Mouse (Mus musculus) small intestine, adult 2 months (tissue): ENCODE measurements at regions not wholly inside any gene's neighbourhood (a gene's known extent, or its start where the extent isn't known, plus 50 kb on each side); places are given as distances from the start of the nearest gene placed in this dataset.

Source experiments
- H3K27ac ChIP-seq: fragments of 200-500 bp; 2 replicates; pipeline ENCODE4 v1.5.1; 2012; ENCODE audit warnings: low read depth, low read length, control low read depth, inconsistent platforms; ENCODE audit not compliant: insufficient read depth
- H3K27me3 ChIP-seq: fragments of 200-500 bp; 2 replicates; pipeline ENCODE4 v1.6.1; 2012; ENCODE audit warnings: mild to moderate bottlenecking, moderate library complexity, low read length, inconsistent platforms; ENCODE audit not compliant: control insufficient read depth, insufficient read depth
- H3K36me3 ChIP-seq: fragments of 200-500 bp; 2 replicates; pipeline ENCODE4 v1.6.1; 2012; ENCODE audit warnings: mild to moderate bottlenecking, low read length, control low read depth, inconsistent platforms; ENCODE audit not compliant: control insufficient read depth, insufficient read depth
- H3K4me1 ChIP-seq: fragments of 200-500 bp; 2 replicates; pipeline ENCODE4 v1.6.1; 2012; ENCODE audit warnings: low read length, inconsistent platforms, mixed read lengths; ENCODE audit not compliant: control insufficient read depth, insufficient read depth, insufficient read length
- H3K4me3 ChIP-seq: fragments of 200-500 bp; 2 replicates; pipeline ENCODE4 v1.5.1; 2012; ENCODE audit warnings: low read depth, mild to moderate bottlenecking, control low read depth, inconsistent platforms, low read length, moderate library complexity
- CTCF ChIP-seq: fragments of 200-500 bp; IDR thresholded peaks from 2 replicates; pipeline ENCODE4 v1.5.1; 2012; ENCODE audit warnings: low read depth, mild to moderate bottlenecking, control low read depth, inconsistent platforms, low read length, moderate library complexity, mixed read lengths; ENCODE audit not compliant: insufficient replicate concordance, insufficient read length; ENCODE audit errors: extremely low read depth
- POLR2A ChIP-seq: fragments of 200-500 bp; IDR thresholded peaks from 2 replicates; pipeline ENCODE4 v1.6.1; 2012; ENCODE audit warnings: low read depth, mild to moderate bottlenecking, control low read depth, inconsistent platforms, low read length, moderate library complexity
- WGBS: fragments of 180-500 bp; shearing (Covaris S2); methylation state at CpG from one replicate; pipeline ENCODE4 v1.1.7; 2018; 5-methylcytosine and 5-hydroxymethylcytosine counted together

GRCm38 (mm10) chr7:133441169-133441568 is 160.8 kb downstream of the Tex36 start:
- TF ChIP-seq CTCF (no peak), POLR2A (no peak)
- 73% methylated on average over 6 of the region's 6 CpGs for WGBS
- Histone ChIP-seq H3K4me3 (no peak overlapping the region), H3K27me3 (no peaks in the 10 kb centered on the region), H3K27ac (no peak overlapping the region), H3K36me3 (no peaks in the 10 kb centered on the region), H3K4me1 (no peaks in the 10 kb centered on the region)

GRCm38 (mm10) chr7:133440711-133441110 is 161.2 kb downstream of the Tex36 start:
- Histone ChIP-seq H3K27ac (no peak overlapping the region), H3K27me3 (no peaks in the 10 kb centered on the region), H3K4me1 (no peaks in the 10 kb centered on the region), H3K36me3 (no peaks in the 10 kb centered on the region), H3K4me3 (no peak overlapping the region)
- 69% methylated on average over 12 of the region's 12 CpGs for WGBS
- TF ChIP-seq POLR2A (no peak), CTCF (no peak)

GRCm38 (mm10) chr7:133440086-133440485 is 161.9 kb downstream of the Tex36 start:
- Histone ChIP-seq H3K36me3 (no peaks in the 10 kb centered on the region), H3K4me1 (no peaks in the 10 kb centered on the region), H3K27me3 (no peaks in the 10 kb centered on the region), H3K4me3 (no peak overlapping the region), H3K27ac (no peak overlapping the region)
- TF ChIP-seq POLR2A (no peak), CTCF (no peak)
- 68% methylated on average over 6 of the region's 6 CpGs for WGBS

- no peaks in the 10 kb centered on the region for H3K27me3 ChIP-seq
- TF ChIP-seq CTCF (no peak), POLR2A (no peak)
- 67% methylated on average over 6 of the region's 6 CpGs for WGBS
These were observed 163.3 kb downstream of the Tex36 start for GRCm38 (mm10) chr7:133438631-133439030.

DNA sequence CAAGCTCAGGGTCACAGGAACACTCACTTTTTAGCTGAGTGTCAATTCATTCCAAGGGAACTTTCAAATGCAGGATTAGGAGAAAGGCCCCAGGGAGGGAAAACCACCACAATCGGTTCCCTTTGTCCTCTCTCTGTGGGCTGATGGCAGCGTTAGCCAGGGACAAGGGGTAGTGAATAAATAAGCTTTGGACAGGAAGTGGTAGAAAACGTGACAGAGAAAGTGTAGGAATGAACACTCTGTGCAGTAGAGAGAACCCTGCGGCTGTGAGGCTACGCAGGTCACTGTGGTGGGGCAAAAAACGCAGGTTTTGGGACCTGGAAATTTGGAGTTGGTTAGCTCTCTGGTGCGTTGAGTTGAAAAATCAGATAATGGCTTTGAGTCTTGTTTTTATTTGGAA is 164.1 kb downstream of the Tex36 start:
- Histone ChIP-seq H3K27ac (no peak overlapping the region), H3K36me3 (no peaks in the 10 kb centered on the region), H3K27me3 (no peaks in the 10 kb centered on the region), H3K4me1 (no peaks in the 10 kb centered on the region), H3K4me3 (no peak overlapping the region)
- WGBS: 53% methylated on average over 7 of the region's 7 CpGs
- no peak for TF ChIP-seq CTCF
- TF ChIP-seq POLR2A: no peak

More at GRCm38 (mm10) chr7:133438631-133439030, 163.3 kb downstream of the Tex36 start:
- no peaks in the 10 kb centered on the region for H3K36me3 ChIP-seq
- no peak overlapping the region for H3K27ac ChIP-seq
- no peaks in the 10 kb centered on the region for H3K4me1 ChIP-seq
- no peak overlapping the region for H3K4me3 ChIP-seq

- no peak for TF ChIP-seq POLR2A
- no peak for TF ChIP-seq CTCF
- H3K36me3 ChIP-seq: no peaks in the 10 kb centered on the region
- no peaks in the 10 kb centered on the region for H3K27me3 ChIP-seq
- H3K4me1 ChIP-seq: no peaks in the 10 kb centered on the region
- no peak overlapping the region for H3K4me3 ChIP-seq
- no peak overlapping the region for H3K27ac ChIP-seq
- WGBS: 78% methylated on average over 14 of the region's 14 CpGs
These were observed 166.2 kb downstream of the Tex36 start for GRCm38 (mm10) chr7:133435596-133436357.

DNA sequence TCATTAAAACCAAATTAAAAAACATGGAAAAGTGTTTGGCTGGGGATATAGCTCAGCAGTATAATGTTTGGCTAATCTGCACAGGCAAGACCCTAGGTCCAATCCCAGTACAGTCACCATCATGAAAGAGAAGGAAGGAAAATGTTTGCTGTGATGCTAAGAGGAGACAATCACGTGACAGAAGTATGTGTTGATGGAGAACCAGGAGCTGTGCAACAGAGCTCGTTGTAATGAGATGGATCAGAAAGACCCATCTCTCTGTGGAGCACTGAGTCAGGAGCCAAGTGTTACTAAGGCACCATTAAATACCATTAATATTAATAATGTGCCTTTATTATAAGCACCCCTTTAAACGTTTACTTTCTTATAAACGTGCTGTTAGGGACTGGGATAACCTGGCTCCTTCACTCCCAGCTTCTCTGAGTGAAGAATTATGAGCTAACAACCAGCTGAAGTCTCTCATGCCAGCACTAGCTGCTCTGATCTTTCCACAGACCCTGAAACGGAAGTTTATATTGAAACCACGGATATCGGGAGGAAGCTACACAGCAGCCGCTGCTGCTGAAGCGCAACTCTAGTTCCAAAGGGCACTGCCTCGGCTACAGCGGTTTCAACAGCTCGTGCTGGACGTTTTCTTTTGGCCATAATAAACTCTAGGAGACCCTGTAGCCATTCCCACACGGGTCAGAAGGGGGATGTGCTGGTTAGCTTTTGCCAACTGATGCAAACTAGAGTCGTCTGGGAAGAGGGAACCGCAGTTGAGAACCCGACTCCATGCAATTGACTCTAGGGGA is 167.7 kb downstream of the Tex36 start:
- Histone ChIP-seq H3K27ac (no peak overlapping the region), H3K27me3 (no peaks in the 10 kb centered on the region), H3K4me1 (no peaks in the 10 kb centered on the region), H3K36me3 (no peaks in the 10 kb centered on the region), H3K4me3 (no peak overlapping the region)
- WGBS: 56% methylated on average over 17 of the region's 17 CpGs
- TF ChIP-seq CTCF (no peak), POLR2A (no peak)
